Mouse (Mus musculus): ENCODE measurements around the gene Srpr. TPM values are rescaled to one million over a fixed set of nuclear protein-coding genes. Genes with fewer than 3 reads are reported as not detected.

Srpr gene
- polyA plus RNA-seq, 1 experiment: 70.1 TPM

GRCm38 (mm10) chr9:35238915-35239571 is 39.1 kb downstream of the Srpr start:
- no peaks in the 10 kb centered on the region for H3K4me1 ChIP-seq (replicated peaks; ENCODE audit: control insufficient read depth, insufficient read depth, low read length)
- no peak overlapping the region for H3K4me3 ChIP-seq (ENCODE audit: control insufficient read depth, insufficient read depth, low read length)
- 91% methylated on average over 6 of the region's 6 CpGs for WGBS
- H3K27me3 ChIP-seq (ENCODE audit: control insufficient read depth, insufficient read depth, low read length): no peaks in the 10 kb centered on the region
- TF ChIP-seq POLR2A (IDR thresholded peaks at IDR 0.05; ENCODE audit: control insufficient read depth, extremely low read depth, insufficient read depth, low read length, poor library complexity) (no peak), CTCF (IDR thresholded peaks at IDR 0.05; ENCODE audit: borderline replicate concordance, control insufficient read depth, extremely low read depth, insufficient read depth, low read length, poor library complexity) (no peak)
- H3K27ac ChIP-seq (ENCODE audit: control insufficient read depth, insufficient read depth, low read length): no peak overlapping the region
- DNase-seq: no peak
- H3K36me3 ChIP-seq (ENCODE audit: control insufficient read depth, insufficient read depth, low read length): peaks cover 7% of the 10 kb centered on the region

- Histone ChIP-seq H3K4me3 (ENCODE audit: control insufficient read depth, insufficient read depth, low read length) (no peak overlapping the region), H3K36me3 (ENCODE audit: control insufficient read depth, insufficient read depth, low read length) (peaks cover 3% of the 10 kb centered on the region; the same call in 1 of the 2 replicates), H3K27me3 (ENCODE audit: control insufficient read depth, insufficient read depth, low read length) (no peaks in the 10 kb centered on the region), H3K27ac (ENCODE audit: control insufficient read depth, insufficient read depth, low read length) (no peak overlapping the region), H3K4me1 (replicated peaks; ENCODE audit: control insufficient read depth, insufficient read depth, low read length) (no peaks in the 10 kb centered on the region)
- no peak for DNase-seq
- TF ChIP-seq POLR2A (IDR thresholded peaks at IDR 0.05; ENCODE audit: control insufficient read depth, extremely low read depth, insufficient read depth, low read length, poor library complexity) (no peak), CTCF (IDR thresholded peaks at IDR 0.05; ENCODE audit: borderline replicate concordance, control insufficient read depth, extremely low read depth, insufficient read depth, low read length, poor library complexity) (no peak)
- WGBS: 90% methylated on average over 1 of the region's 1 CpGs
Observed at GRCm38 (mm10) chr9:35239734-35240133, 39.8 kb downstream of the Srpr start.

- TF ChIP-seq CTCF (IDR thresholded peaks at IDR 0.05; ENCODE audit: borderline replicate concordance, control insufficient read depth, extremely low read depth, insufficient read depth, low read length, poor library complexity): no peak
- no peak for TF ChIP-seq POLR2A (IDR thresholded peaks at IDR 0.05; ENCODE audit: control insufficient read depth, extremely low read depth, insufficient read depth, low read length, poor library complexity)
- DNase-seq: no peak
- Histone ChIP-seq H3K4me3 (ENCODE audit: control insufficient read depth, insufficient read depth, low read length) (no peak overlapping the region), H3K4me1 (replicated peaks; ENCODE audit: control insufficient read depth, insufficient read depth, low read length) (no peaks in the 10 kb centered on the region), H3K27ac (ENCODE audit: control insufficient read depth, insufficient read depth, low read length) (no peak overlapping the region), H3K27me3 (ENCODE audit: control insufficient read depth, insufficient read depth, low read length) (no peaks in the 10 kb centered on the region), H3K36me3 (ENCODE audit: control insufficient read depth, insufficient read depth, low read length) (no peaks in the 10 kb centered on the region)
- 91% methylated on average over 2 of the region's 2 CpGs for WGBS
Observed at GRCm38 (mm10) chr9:35247405-35247804, 47.4 kb downstream of the Srpr start.

- Histone ChIP-seq H3K36me3 (ENCODE audit: control insufficient read depth, insufficient read depth, low read length) (no peaks in the 10 kb centered on the region), H3K4me3 (ENCODE audit: control insufficient read depth, insufficient read depth, low read length) (no peak overlapping the region), H3K4me1 (replicated peaks; ENCODE audit: control insufficient read depth, insufficient read depth, low read length) (no peaks in the 10 kb centered on the region), H3K27ac (ENCODE audit: control insufficient read depth, insufficient read depth, low read length) (no peak overlapping the region), H3K27me3 (ENCODE audit: control insufficient read depth, insufficient read depth, low read length) (no peaks in the 10 kb centered on the region)
- no peak for DNase-seq
- no peak for TF ChIP-seq POLR2A (IDR thresholded peaks at IDR 0.05; ENCODE audit: control insufficient read depth, extremely low read depth, insufficient read depth, low read length, poor library complexity)
- no peak for TF ChIP-seq CTCF (IDR thresholded peaks at IDR 0.05; ENCODE audit: borderline replicate concordance, control insufficient read depth, extremely low read depth, insufficient read depth, low read length, poor library complexity)
Observed at GRCm38 (mm10) chr9:35249476-35249875, 49.5 kb downstream of the Srpr start.

GRCm38 (mm10) chr9:35257365-35257764 is 57.4 kb downstream of the Srpr start:
- H3K27me3 ChIP-seq (ENCODE audit: control insufficient read depth, insufficient read depth, low read length): no peaks in the 10 kb centered on the region
- TF ChIP-seq POLR2A (IDR thresholded peaks at IDR 0.05; ENCODE audit: control insufficient read depth, extremely low read depth, insufficient read depth, low read length, poor library complexity) (no peak), CTCF (IDR thresholded peaks at IDR 0.05; ENCODE audit: borderline replicate concordance, control insufficient read depth, extremely low read depth, insufficient read depth, low read length, poor library complexity) (no peak)
- H3K36me3 ChIP-seq (ENCODE audit: control insufficient read depth, insufficient read depth, low read length): no peaks in the 10 kb centered on the region
- H3K4me1 ChIP-seq (replicated peaks; ENCODE audit: control insufficient read depth, insufficient read depth, low read length): no peaks in the 10 kb centered on the region
- H3K27ac ChIP-seq (ENCODE audit: control insufficient read depth, insufficient read depth, low read length): no peak overlapping the region
- no peak overlapping the region for H3K4me3 ChIP-seq (ENCODE audit: control insufficient read depth, insufficient read depth, low read length)
- 95% methylated on average over 7 of the region's 7 CpGs for WGBS
- DNase-seq: no peak

GRCm38 (mm10) chr9:35262418-35262817 is 62.4 kb downstream of the Srpr start:
- Histone ChIP-seq H3K4me1 (replicated peaks; ENCODE audit: control insufficient read depth, insufficient read depth, low read length) (peaks cover 2% of the 10 kb centered on the region), H3K27ac (ENCODE audit: control insufficient read depth, insufficient read depth, low read length) (no peak overlapping the region), H3K4me3 (ENCODE audit: control insufficient read depth, insufficient read depth, low read length) (no peak overlapping the region), H3K36me3 (ENCODE audit: control insufficient read depth, insufficient read depth, low read length) (no peaks in the 10 kb centered on the region), H3K27me3 (ENCODE audit: control insufficient read depth, insufficient read depth, low read length) (no peaks in the 10 kb centered on the region)
- no peak for DNase-seq
- TF ChIP-seq POLR2A (IDR thresholded peaks at IDR 0.05; ENCODE audit: control insufficient read depth, extremely low read depth, insufficient read depth, low read length, poor library complexity) (no peak), CTCF (IDR thresholded peaks at IDR 0.05; ENCODE audit: borderline replicate concordance, control insufficient read depth, extremely low read depth, insufficient read depth, low read length, poor library complexity) (no peak)
- 93% methylated on average over 4 of the region's 4 CpGs for WGBS

- no peaks in the 10 kb centered on the region for H3K27me3 ChIP-seq (ENCODE audit: control insufficient read depth, insufficient read depth, low read length)
- peaks cover 6% of the 10 kb centered on the region for H3K4me1 ChIP-seq (replicated peaks; ENCODE audit: control insufficient read depth, insufficient read depth, low read length)
- 96% methylated on average over 2 of the region's 2 CpGs for WGBS
- H3K27ac ChIP-seq (ENCODE audit: control insufficient read depth, insufficient read depth, low read length): no peak overlapping the region
- no peak overlapping the region for H3K4me3 ChIP-seq (ENCODE audit: control insufficient read depth, insufficient read depth, low read length)
- DNase-seq: no peak
- TF ChIP-seq CTCF (IDR thresholded peaks at IDR 0.05; ENCODE audit: borderline replicate concordance, control insufficient read depth, extremely low read depth, insufficient read depth, low read length, poor library complexity) (no peak), POLR2A (IDR thresholded peaks at IDR 0.05; ENCODE audit: control insufficient read depth, extremely low read depth, insufficient read depth, low read length, poor library complexity) (no peak)
- no peaks in the 10 kb centered on the region for H3K36me3 ChIP-seq (ENCODE audit: control insufficient read depth, insufficient read depth, low read length)
Observed at GRCm38 (mm10) chr9:35263431-35263830, 63.5 kb downstream of the Srpr start.

All from thymus, adult 2 months (tissue).